Mouse (Mus musculus): ENCODE data around the gene Wee2. TPM values are rescaled to one million over a fixed set of nuclear protein-coding genes. Genes with fewer than 3 reads are reported as not detected.

The Wee2 gene
- polyA plus RNA-seq, 1 experiment from 2014 or later = not detected

DNA sequence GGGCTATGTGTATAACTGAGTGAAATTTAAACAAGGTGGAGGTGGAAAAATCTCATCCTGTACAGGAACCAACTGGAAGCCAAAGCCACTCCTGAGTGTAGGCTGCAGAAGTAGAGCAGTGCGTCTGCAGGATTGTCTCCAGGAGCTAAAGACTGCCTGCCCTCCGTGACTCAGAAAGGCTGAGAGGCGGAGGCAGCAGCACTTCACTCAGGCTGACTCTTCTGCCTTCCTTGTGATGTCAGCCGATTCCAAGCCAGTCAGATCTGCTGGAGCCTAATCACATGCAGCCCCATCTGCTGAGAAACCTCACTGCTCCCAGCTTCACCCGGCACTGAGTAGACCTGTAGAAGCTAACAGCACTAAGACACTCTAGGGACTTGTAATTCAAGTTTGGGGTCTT, 43.4 kb downstream of the Wee2 start:
- Histone ChIP-seq H3K36me3 (peaks cover 46% of the 10 kb centered on the region), H3K27ac (no peak overlapping the region), H3K4me1 (no peaks in the 10 kb centered on the region), H3K9ac (no peak overlapping the region), H3K27me3 (no peaks in the 10 kb centered on the region), H3K9me3 (no peaks in the 10 kb centered on the region), H3K4me2 (replicated peaks) (no peak overlapping the region), H3K4me3 (no peak overlapping the region)
- 93% methylated on average over 5 of the region's 5 CpGs for WGBS
- no peak for ATAC-seq (ENCODE audit: insufficient number of reproducible peaks, insufficient read depth, low FRiP score, low TSS enrichment)

DNA sequence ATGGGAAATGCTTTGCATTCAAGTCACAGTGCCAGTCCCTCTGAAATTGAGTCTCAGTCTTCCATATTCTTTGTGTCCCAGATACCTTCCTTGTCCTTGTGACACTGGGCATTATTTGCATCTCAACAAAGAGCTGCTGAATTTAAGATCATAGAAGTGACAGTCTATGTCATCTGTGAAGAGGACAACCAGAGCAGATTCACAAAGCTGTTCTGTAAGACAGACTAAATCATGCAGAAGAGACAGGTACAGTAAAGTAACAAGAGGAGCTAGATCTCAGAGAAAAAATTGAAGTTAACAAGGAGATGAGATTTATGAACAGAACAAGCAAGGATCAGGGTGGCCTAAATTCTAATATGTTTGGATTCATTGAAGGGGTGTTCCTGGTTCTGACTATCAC, 52.0 kb downstream of the Wee2 start, which contains the start of gene Tas2r137:
Gene Tas2r137, plus strand, starts transcription at position 301 of the 400 bp plus-strand sequence.
- Histone ChIP-seq H3K9me3 (no peaks in the 10 kb centered on the region), H3K4me1 (no peaks in the 10 kb centered on the region), H3K4me2 (replicated peaks) (no peak within 1 kb of the TSS), H3K27me3 (no peaks in the 10 kb centered on the region), H3K27ac (no peak within 1 kb of the TSS), H3K4me3 (no peak within 1 kb of the TSS), H3K9ac (no peak within 1 kb of the TSS), H3K36me3 (no peaks in the 10 kb centered on the region)
- no peak for ATAC-seq (ENCODE audit: insufficient number of reproducible peaks, insufficient read depth, low FRiP score, low TSS enrichment)

- 89% methylated on average over 3 of the region's 3 CpGs for WGBS
- Histone ChIP-seq H3K9me3 (no peaks in the 10 kb centered on the region), H3K27ac (no peak within 1 kb of the TSS), H3K4me2 (replicated peaks) (no peak within 1 kb of the TSS), H3K36me3 (no peaks in the 10 kb centered on the region), H3K27me3 (no peaks in the 10 kb centered on the region), H3K9ac (no peak within 1 kb of the TSS), H3K4me1 (no peaks in the 10 kb centered on the region), H3K4me3 (no peak within 1 kb of the TSS)
- ATAC-seq (ENCODE audit: insufficient number of reproducible peaks, insufficient read depth, low FRiP score, low TSS enrichment) = no peak
These were observed 54.3 kb downstream of the Wee2 start, which contains the start of gene Tas2r108 for GRCm38 (mm10) chr6:40493229-40493628. Tas2r108 (plus strand) TSS chr6:40493529.

Other genes with a start within 250 kb of the Wee2 start
- gene Agk, start 113.9 kb upstream of the Wee2 start, polyA plus RNA-seq (2016; fragmentation: Nextera tagmentation; extraction: Ambion mirVana) = 47.6 and 50.0 TPM in 2 replicates
- 12.1 and 15.2 TPM in 2 replicates for gene E330009J07Rik, start 3.0 kb upstream of the Wee2 start, polyA plus RNA-seq (2016; fragmentation: Nextera tagmentation; extraction: Ambion mirVana)
- gene Ssbp1, start 32.3 kb downstream of the Wee2 start, polyA plus RNA-seq (2016; fragmentation: Nextera tagmentation; extraction: Ambion mirVana) = 181 and 188 TPM in 2 replicates
- not detected in 2 replicates for gene Tas2r137, start 52.1 kb downstream of the Wee2 start, polyA plus RNA-seq (2016; fragmentation: Nextera tagmentation; extraction: Ambion mirVana)
- 0.17 and 0.23 TPM in 2 replicates for gene Tas2r108, start 54.4 kb downstream of the Wee2 start, polyA plus RNA-seq (2016; fragmentation: Nextera tagmentation; extraction: Ambion mirVana)
- not detected in 2 replicates for gene Prss37, start 80.4 kb downstream of the Wee2 start, polyA plus RNA-seq (2016; fragmentation: Nextera tagmentation; extraction: Ambion mirVana)
- gene Olfr461, start 116.0 kb downstream of the Wee2 start, polyA plus RNA-seq (2016; fragmentation: Nextera tagmentation; extraction: Ambion mirVana) = 0.10 TPM in 1 of 2 replicates, not detected in the other
- not detected in 2 replicates for gene Olfr460, start 130.4 kb downstream of the Wee2 start, polyA plus RNA-seq (2016; fragmentation: Nextera tagmentation; extraction: Ambion mirVana)
- 0.45 and 0.93 TPM in 2 replicates for gene Clec5a, start 146.7 kb downstream of the Wee2 start, polyA plus RNA-seq (2016; fragmentation: Nextera tagmentation; extraction: Ambion mirVana)
- gene Tas2r138, start 174.2 kb downstream of the Wee2 start, polyA plus RNA-seq (2016; fragmentation: Nextera tagmentation; extraction: Ambion mirVana) = not detected in 2 replicates
- gene Mgam, start 189.7 kb downstream of the Wee2 start, polyA plus RNA-seq (2016; fragmentation: Nextera tagmentation; extraction: Ambion mirVana) = 0.06 TPM in 1 of 2 replicates, not detected in the other

All from embryonic facial prominence, embryonic 12.5 days (tissue).